Mouse (Mus musculus) midbrain, postnatal 0 days (tissue): ENCODE measurements around the gene Lhfpl2. TPM values are rescaled to one million over a fixed set of nuclear protein-coding genes. Genes with fewer than 3 reads are reported as not detected.

Experiments
- ATAC-seq: fragments of 200-750 bp; cut with Nextera tagmentation; 2 replicates; pipeline ENCODE4 v1.8.0; 2017; ENCODE audit warnings: moderate number of reproducible peaks, mild to moderate bottlenecking, moderate TSS enrichment, moderate library complexity; ENCODE audit not compliant: low FRiP score
- DNase-seq: peaks from one replicate; pipeline ENCODE4 v3.0.0-alpha.2; 2015; ENCODE audit warnings: low spot score
- H3K27ac ChIP-seq: fragments of 300-500 bp; sonication (generic); 2 replicates; pipeline ENCODE4 v1.5.1; 2014; ENCODE audit warnings: low read depth, mild to moderate bottlenecking, low read length, mixed read lengths
- H3K27me3 ChIP-seq: fragments of 300-500 bp; sonication (generic); 2 replicates; pipeline ENCODE4 v1.6.1; 2014; ENCODE audit warnings: low read length, control low read depth, mixed read lengths; ENCODE audit not compliant: insufficient read depth
- H3K36me3 ChIP-seq: fragments of 300-500 bp; sonication (generic); 2 replicates; pipeline ENCODE4 v1.6.1; 2014; ENCODE audit warnings: low read length, control low read depth, mixed read lengths; ENCODE audit not compliant: insufficient read depth
- H3K4me1 ChIP-seq: fragments of 300-500 bp; sonication (generic); 2 replicates; pipeline ENCODE4 v1.6.1; 2014; ENCODE audit warnings: mild to moderate bottlenecking, control low read depth, antibody characterized with exemption, low read length, mixed read lengths; ENCODE audit not compliant: insufficient read depth
- H3K4me2 ChIP-seq: fragments of 300-500 bp; sonication (generic); 2 replicates; pipeline ENCODE4 v1.6.1; 2014; ENCODE audit warnings: low read depth, mild to moderate bottlenecking, low read length, mixed read lengths; ENCODE audit not compliant: poor library complexity, severe bottlenecking
- H3K4me3 ChIP-seq: fragments of 300-500 bp; sonication (generic); 2 replicates; pipeline ENCODE4 v1.5.1; 2014; ENCODE audit warnings: low read depth, mild to moderate bottlenecking, low read length, moderate library complexity
- H3K9ac ChIP-seq: fragments of 300-500 bp; sonication (generic); replicated peaks from 2 replicates; pipeline ENCODE4 v1.6.1; 2014; ENCODE audit warnings: mild to moderate bottlenecking, low read length, moderate library complexity, mixed read lengths; ENCODE audit not compliant: poor library complexity, severe bottlenecking
- H3K9me3 ChIP-seq: fragments of 300-500 bp; sonication (generic); 2 replicates; pipeline ENCODE4 v1.6.1; 2016; ENCODE audit warnings: low read length, control low read depth
- CTCF ChIP-seq: IDR thresholded peaks from 2 replicates; pipeline ENCODE4 v1.5.1; 2016; ENCODE audit warnings: antibody characterized with exemption, mild to moderate bottlenecking
- WGBS: fragments of 180-500 bp; shearing (Covaris S2); extraction: QIAGEN DNeasy Blood & Tissue Kit; methylation state at CpG from one replicate; pipeline ENCODE4 v1.1.7; 2014; 5-methylcytosine and 5-hydroxymethylcytosine counted together
- polyA plus RNA-seq: library from polyadenylated mRNA; unstranded; fragments of >200 nt; fragmentation: Nextera tagmentation; extraction: Ambion mirVana; gene quantifications from 2 replicates; pipeline ENCODE4 v1.2.1, GENCODE M21; 2015
- total RNA-seq: library from RNA; depleted of rRNA; stranded (reverse); fragments of >200 nt; gene quantifications from 2 replicates; pipeline ENCODE4 v1.2.3, GENCODE M21; 2014

The Lhfpl2 gene
- total and polyA plus RNA-seq, 2 experiments from 2014 or later, result 10.7 to 23.9 TPM

GRCm38 (mm10) chr13:94083196-94083595 is 25.6 kb downstream of the Lhfpl2 start:
- no peaks in the 10 kb centered on the region for H3K9me3 ChIP-seq
- H3K4me2 ChIP-seq, result no peak overlapping the region
- H3K4me1 ChIP-seq, result no peaks in the 10 kb centered on the region
- no peaks in the 10 kb centered on the region for H3K36me3 ChIP-seq
- 46% methylated on average over 8 of the region's 8 CpGs for WGBS
- H3K9ac ChIP-seq, result no peak overlapping the region
- TF ChIP-seq CTCF, result no peak
- DNase-seq (no peak), ATAC-seq (no peak)
- H3K4me3 ChIP-seq, result no peak overlapping the region
- H3K27me3 ChIP-seq, result no peaks in the 10 kb centered on the region
- H3K27ac ChIP-seq, result no peak overlapping the region

GRCm38 (mm10) chr13:94084220-94085126 is 26.9 kb downstream of the Lhfpl2 start:
- H3K4me1 ChIP-seq, result no peaks in the 10 kb centered on the region
- ATAC-seq, result no peak
- peak; percentile 47 for DNase-seq
- H3K9me3 ChIP-seq, result no peaks in the 10 kb centered on the region
- no peak overlapping the region for H3K4me2 ChIP-seq
- no peak overlapping the region for H3K4me3 ChIP-seq
- H3K27me3 ChIP-seq, result no peaks in the 10 kb centered on the region
- 76% methylated on average over 15 of the region's 15 CpGs for WGBS
- H3K36me3 ChIP-seq, result no peaks in the 10 kb centered on the region
- TF ChIP-seq CTCF, result no peak
- no peak overlapping the region for H3K27ac ChIP-seq
- no peak overlapping the region for H3K9ac ChIP-seq

DNA sequence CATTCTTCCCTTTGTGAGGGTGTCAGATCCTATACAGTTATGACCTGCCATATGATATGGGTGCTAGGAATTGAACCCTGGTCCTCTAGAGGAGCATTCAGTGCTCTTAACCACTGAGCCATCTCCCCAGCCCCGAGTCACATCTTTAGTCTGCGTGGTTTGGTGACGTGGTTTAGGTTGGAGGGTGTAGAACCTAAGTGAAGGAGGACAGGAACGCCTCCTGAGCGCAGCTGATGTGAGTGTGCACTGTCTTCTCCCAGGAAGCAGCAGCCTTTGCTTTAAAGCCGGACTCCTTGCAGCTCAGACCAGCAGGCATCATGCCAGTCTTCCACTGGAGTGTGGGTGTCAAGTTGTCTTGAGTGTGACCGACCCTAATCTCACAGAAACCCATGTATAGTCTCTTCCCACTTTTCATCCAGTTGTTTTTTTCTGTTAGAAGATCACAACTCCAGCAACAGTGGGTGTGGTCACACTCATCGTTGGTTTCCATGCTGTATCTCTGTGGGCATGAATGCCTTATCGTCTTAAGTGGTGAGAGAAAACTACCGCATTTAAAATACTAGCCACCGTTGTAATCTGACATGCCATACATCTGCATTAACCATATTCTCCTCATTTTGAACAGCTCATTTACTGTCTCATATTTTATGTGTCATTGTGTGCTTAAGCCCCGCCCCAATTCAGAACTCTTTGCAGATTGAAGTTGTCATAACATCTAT is 28.7 kb downstream of the Lhfpl2 start:
- H3K27me3 ChIP-seq, result no peaks in the 10 kb centered on the region
- no peak overlapping the region for H3K4me2 ChIP-seq
- no peaks in the 10 kb centered on the region for H3K4me1 ChIP-seq
- H3K4me3 ChIP-seq, result no peak overlapping the region
- DNase-seq (no peak), ATAC-seq (no peak)
- no peak for TF ChIP-seq CTCF
- no peak overlapping the region for H3K9ac ChIP-seq
- H3K36me3 ChIP-seq, result no peaks in the 10 kb centered on the region
- WGBS, result 94% methylated on average over 12 of the region's 12 CpGs
- no peak overlapping the region for H3K27ac ChIP-seq
- no peaks in the 10 kb centered on the region for H3K9me3 ChIP-seq

DNA sequence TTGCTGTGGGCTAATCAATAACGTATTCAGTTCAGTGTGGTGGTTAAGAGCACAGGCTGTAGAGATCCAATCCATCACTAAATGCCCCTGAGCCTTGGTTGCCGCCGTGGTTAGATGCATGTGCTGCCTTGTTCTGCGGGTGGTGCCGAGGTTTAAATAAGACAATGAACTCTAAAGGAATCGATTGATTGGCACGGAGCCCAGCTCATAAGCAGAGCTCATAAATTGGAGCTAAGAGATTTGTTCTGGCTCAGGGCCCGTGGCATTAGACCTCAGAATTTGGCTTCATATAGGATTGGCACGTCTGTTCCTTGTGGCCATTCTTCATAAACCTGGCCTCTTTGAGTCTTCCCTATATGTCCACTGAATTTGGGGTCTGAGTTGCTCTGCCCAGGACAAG is 29.5 kb downstream of the Lhfpl2 start:
- ATAC-seq, result no peak
- no peak for TF ChIP-seq CTCF

GRCm38 (mm10) chr13:94088788-94089187 is 31.2 kb downstream of the Lhfpl2 start:
- Histone ChIP-seq H3K27me3 (no peaks in the 10 kb centered on the region), H3K4me3 (no peak overlapping the region), H3K27ac (no peak overlapping the region), H3K36me3 (no peaks in the 10 kb centered on the region), H3K9ac (no peak overlapping the region), H3K4me2 (no peak overlapping the region), H3K9me3 (no peaks in the 10 kb centered on the region), H3K4me1 (no peaks in the 10 kb centered on the region)
- ATAC-seq (no peak), DNase-seq (no peak)
- TF ChIP-seq CTCF, result no peak
- WGBS, result 89% methylated on average over 9 of the region's 9 CpGs

More for the DNA sequence above, 29.5 kb downstream of the Lhfpl2 start:
- Histone ChIP-seq H3K4me2 (no peak overlapping the region), H3K4me1 (no peaks in the 10 kb centered on the region), H3K27ac (no peak overlapping the region), H3K36me3 (no peaks in the 10 kb centered on the region), H3K9ac (no peak overlapping the region), H3K4me3 (no peak overlapping the region), H3K9me3 (no peaks in the 10 kb centered on the region), H3K27me3 (no peaks in the 10 kb centered on the region)
- DNase-seq, result peak; percentile 41
- WGBS, result 63% methylated on average over 9 of the region's 9 CpGs

GRCm38 (mm10) chr13:94089286-94089685 is 31.7 kb downstream of the Lhfpl2 start:
- H3K4me1 ChIP-seq, result no peaks in the 10 kb centered on the region
- no peaks in the 10 kb centered on the region for H3K27me3 ChIP-seq
- no peaks in the 10 kb centered on the region for H3K36me3 ChIP-seq
- H3K4me3 ChIP-seq, result no peak overlapping the region
- 80% methylated on average over 9 of the region's 9 CpGs for WGBS
- ATAC-seq (no peak), DNase-seq (no peak)
- no peak overlapping the region for H3K27ac ChIP-seq
- TF ChIP-seq CTCF, result no peak
- H3K4me2 ChIP-seq, result no peak overlapping the region
- H3K9me3 ChIP-seq, result no peaks in the 10 kb centered on the region
- H3K9ac ChIP-seq, result no peak overlapping the region
